Mouse (Mus musculus) heart, postnatal 0 days (tissue): Measurements from ENCODE around the gene Lysmd4. TPM values are rescaled to one million over a fixed set of nuclear protein-coding genes. Genes with fewer than 3 reads are reported as not detected.

Experiments used
- ATAC-seq: fragments of 200-750 bp; cut with Nextera tagmentation; 2 replicates; pipeline ENCODE4 v1.8.0; 2017; ENCODE audit warnings: low read depth, moderate number of reproducible peaks, moderate library complexity; ENCODE audit not compliant: insufficient read depth
- DNase-seq: peaks from one replicate; pipeline ENCODE4 v3.0.0-alpha.2; 2016; ENCODE audit warnings: low spot score
- H3K27ac ChIP-seq: fragments of 300-500 bp; sonication (generic); 2 replicates; pipeline ENCODE4 v1.5.1; 2014; ENCODE audit warnings: low read depth, mild to moderate bottlenecking
- H3K27me3 ChIP-seq: fragments of 300-500 bp; sonication (generic); 2 replicates; pipeline ENCODE4 v1.6.1; 2014; ENCODE audit warnings: low read length, mixed read lengths; ENCODE audit not compliant: control insufficient read depth, insufficient read depth
- H3K36me3 ChIP-seq: fragments of 300-500 bp; sonication (generic); replicated peaks from 2 replicates; pipeline ENCODE4 v1.6.1; 2014; ENCODE audit warnings: low read length, mixed read lengths; ENCODE audit not compliant: control insufficient read depth, insufficient read depth
- H3K4me1 ChIP-seq: fragments of 300-500 bp; sonication (generic); 2 replicates; pipeline ENCODE4 v1.6.1; 2014; ENCODE audit warnings: antibody characterized with exemption; ENCODE audit not compliant: control insufficient read depth, insufficient read depth
- H3K4me2 ChIP-seq: fragments of 300-500 bp; sonication (generic); 2 replicates; pipeline ENCODE4 v1.6.1; 2014; ENCODE audit warnings: low read depth, mild to moderate bottlenecking, low read length, moderate library complexity
- H3K4me3 ChIP-seq: fragments of 300-500 bp; sonication (generic); 2 replicates; pipeline ENCODE4 v1.5.1; 2014; ENCODE audit warnings: low read depth, low read length
- H3K9ac ChIP-seq: fragments of 300-500 bp; sonication (generic); replicated peaks from 2 replicates; pipeline ENCODE4 v1.6.1; 2014; ENCODE audit warnings: low read depth, low read length, mixed read lengths
- H3K9me3 ChIP-seq: fragments of 300-500 bp; sonication (generic); replicated peaks from 2 replicates; pipeline ENCODE4 v1.6.1; 2016; ENCODE audit warnings: low read length; ENCODE audit not compliant: control insufficient read depth
- CTCF ChIP-seq: IDR thresholded peaks from 2 replicates; pipeline ENCODE4 v1.5.1; 2016; ENCODE audit warnings: antibody characterized with exemption, control low read depth, low read depth
- EP300 ChIP-seq: IDR thresholded peaks from 2 replicates; pipeline ENCODE4 v1.6.1; 2016; ENCODE audit warnings: antibody characterized with exemption, low read depth
- WGBS: fragments of 180-500 bp; shearing (Covaris S2); extraction: QIAGEN DNeasy Blood & Tissue Kit; methylation state at CpG from one replicate; pipeline ENCODE4 v1.1.7; 2014; 5-methylcytosine and 5-hydroxymethylcytosine counted together
- polyA plus RNA-seq: library from polyadenylated mRNA; unstranded; fragments of >200 nt; fragmentation: Nextera tagmentation; extraction: Ambion mirVana; gene quantifications from 2 replicates; pipeline ENCODE4 v1.2.1, GENCODE M21; 2015
- total RNA-seq: library from RNA; depleted of rRNA; stranded (reverse); fragments of >200 nt; gene quantifications from 2 replicates; pipeline ENCODE4 v1.2.3, GENCODE M21; 2014; ENCODE audit warnings: low replicate concordance; rRNA removed

Gene Lysmd4
- 15.1 and 15.9 TPM in 2 replicates for total RNA-seq
- polyA plus RNA-seq = 14.8 and 15.0 TPM in 2 replicates

- peaks cover 19% of the 10 kb centered on the region for H3K4me1 ChIP-seq
- peaks cover 26% of the 10 kb centered on the region for H3K36me3 ChIP-seq
- peak within 1 kb of the TSS; percentile 71 for H3K4me3 ChIP-seq
- H3K27me3 ChIP-seq = no peaks in the 10 kb centered on the region
- ATAC-seq (peak; percentile 99), DNase-seq (peak; percentile 95)
- peak within 1 kb of the TSS; percentile 56 for H3K27ac ChIP-seq
- H3K9me3 ChIP-seq = no peaks in the 10 kb centered on the region
- H3K4me2 ChIP-seq = peak within 1 kb of the TSS; percentile 76
- TF ChIP-seq EP300 (no peak), CTCF (no peak)
- H3K9ac ChIP-seq = peak within 1 kb of the TSS; percentile 69
- WGBS = 3% methylated on average over 30 of the region's 31 CpGs
Measured at GRCm38 (mm10) chr7:67222220-67222862, at the start of gene Lysmd4. Gene Lysmd4 (plus strand): TSS chr7:67222544.

GRCm38 (mm10) chr7:67173522-67174195 lies 48.7 kb upstream of the Lysmd4 start:
- no peak for TF ChIP-seq CTCF
- no peak for TF ChIP-seq EP300
- Histone ChIP-seq H3K36me3 (no peaks in the 10 kb centered on the region), H3K27me3 (no peaks in the 10 kb centered on the region), H3K4me1 (no peaks in the 10 kb centered on the region), H3K27ac (no peak overlapping the region), H3K9ac (no peak overlapping the region), H3K4me3 (no peak overlapping the region), H3K4me2 (no peak overlapping the region), H3K9me3 (no peaks in the 10 kb centered on the region)
- ATAC-seq (no peak), DNase-seq (no peak)
- WGBS = 81% methylated on average over 2 of the region's 2 CpGs

GRCm38 (mm10) chr7:67183786-67184185 lies 38.6 kb upstream of the Lysmd4 start:
- ATAC-seq (no peak), DNase-seq (no peak)
- 26% methylated on average over 4 of the region's 4 CpGs for WGBS
- no peaks in the 10 kb centered on the region for H3K27me3 ChIP-seq
- no peak overlapping the region for H3K9ac ChIP-seq
- no peak overlapping the region for H3K4me2 ChIP-seq
- no peak overlapping the region for H3K4me3 ChIP-seq
- no peak for TF ChIP-seq CTCF
- TF ChIP-seq EP300 = no peak
- H3K9me3 ChIP-seq = no peaks in the 10 kb centered on the region
- no peaks in the 10 kb centered on the region for H3K36me3 ChIP-seq
- no peaks in the 10 kb centered on the region for H3K4me1 ChIP-seq
- no peak overlapping the region for H3K27ac ChIP-seq

GRCm38 (mm10) chr7:67199412-67199811 lies 22.9 kb upstream of the Lysmd4 start:
- Histone ChIP-seq H3K27ac (no peak overlapping the region), H3K27me3 (no peaks in the 10 kb centered on the region), H3K9me3 (no peaks in the 10 kb centered on the region), H3K9ac (no peak overlapping the region), H3K4me3 (no peak overlapping the region), H3K4me1 (no peaks in the 10 kb centered on the region), H3K36me3 (no peaks in the 10 kb centered on the region), H3K4me2 (peak overlapping the region; percentile 27; the same call in 1 of the 2 replicates)
- no peak; the same call in 1 of the 2 replicates for ATAC-seq
- TF ChIP-seq EP300 = no peak
- TF ChIP-seq CTCF = peak; percentile 89
- 15% methylated on average over 10 of the region's 10 CpGs for WGBS
- peak; percentile 42 for DNase-seq

DNA sequence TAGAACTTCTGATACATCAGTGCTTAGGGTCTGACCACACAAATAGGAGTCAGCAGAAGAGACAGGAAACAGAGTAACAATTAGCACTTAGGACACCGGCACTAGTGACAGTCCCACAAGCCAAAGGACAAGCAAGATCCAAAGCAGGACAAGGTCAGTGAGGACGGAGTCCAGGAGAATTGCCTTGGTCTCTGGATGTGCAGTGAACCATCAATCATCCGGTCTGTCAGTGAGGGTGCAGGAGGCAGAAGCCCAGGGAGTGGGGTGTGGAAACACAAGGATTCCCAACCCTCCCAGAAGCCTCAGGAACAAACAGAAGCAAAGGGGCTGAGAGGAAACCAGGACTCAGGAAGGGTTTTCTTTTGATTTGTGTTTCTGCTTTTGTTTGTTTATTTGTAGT lies 18.7 kb upstream of the Lysmd4 start:
- Histone ChIP-seq H3K9ac (no peak overlapping the region), H3K4me1 (no peaks in the 10 kb centered on the region), H3K9me3 (no peaks in the 10 kb centered on the region), H3K4me2 (no peak overlapping the region), H3K27ac (no peak overlapping the region), H3K4me3 (no peak overlapping the region), H3K27me3 (no peaks in the 10 kb centered on the region), H3K36me3 (no peaks in the 10 kb centered on the region)
- DNase-seq (no peak), ATAC-seq (no peak)
- 62% methylated on average over 3 of the region's 3 CpGs for WGBS
- TF ChIP-seq EP300 = no peak
- TF ChIP-seq CTCF = no peak
